Mouse (Mus musculus): ENCODE measurements around the gene Plbd2.

Plbd2 gene

DNA sequence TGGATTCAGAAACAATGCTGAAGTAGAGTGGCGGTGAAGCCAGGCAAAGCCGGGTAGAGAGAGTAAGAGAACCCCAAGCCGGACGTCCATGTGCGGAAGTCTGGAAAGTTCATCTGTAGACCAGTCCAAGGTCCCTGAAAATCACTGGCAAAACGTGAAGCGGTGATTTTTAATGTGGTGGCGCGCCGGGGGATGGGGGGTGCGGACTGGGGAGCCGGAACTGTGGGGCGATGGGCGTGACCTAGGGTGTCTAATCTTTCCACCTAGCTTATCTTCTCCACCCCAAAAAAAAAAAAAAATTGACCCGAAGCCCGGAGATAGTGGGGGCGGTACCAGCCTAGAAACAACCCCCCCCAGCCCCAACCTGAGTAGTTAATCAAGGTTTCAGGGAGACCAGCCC is 65.9 kb downstream of the Plbd2 start:
- DNase-seq (ENCODE audit: low spot score in 2 of 2) = no peak

DNA sequence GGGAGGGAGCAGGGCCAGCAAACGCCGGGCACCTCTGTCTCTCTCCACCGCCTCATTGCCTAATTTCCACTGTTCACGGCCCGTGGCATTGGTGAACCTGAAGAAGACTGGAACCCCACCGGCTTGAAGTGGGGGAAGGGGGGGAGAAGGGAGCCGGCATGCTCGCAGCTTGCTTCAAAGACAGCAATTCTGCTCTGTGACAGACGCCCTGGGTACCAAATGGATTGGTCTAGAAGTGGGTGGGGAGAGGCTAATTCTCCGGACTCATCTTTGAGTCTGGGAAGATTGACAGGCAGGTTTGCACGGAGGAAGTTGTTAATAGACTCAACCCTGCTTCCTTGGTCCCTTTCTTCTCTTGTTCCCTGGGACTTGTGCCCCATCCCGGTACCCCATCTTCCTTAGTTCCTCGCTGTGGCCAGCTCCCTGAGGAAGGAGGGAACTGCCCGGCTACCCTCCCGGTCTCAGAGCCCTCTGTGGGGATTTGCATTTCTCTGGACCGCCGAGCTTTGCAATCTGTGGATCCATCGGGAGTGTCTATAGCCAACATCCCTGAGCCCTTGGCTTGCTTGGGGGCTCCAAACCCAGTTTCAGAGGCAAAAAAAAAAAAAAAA is 66.4 kb downstream of the Plbd2 start:
- no peak for DNase-seq (ENCODE audit: low spot score in 2 of 2)

DNA sequence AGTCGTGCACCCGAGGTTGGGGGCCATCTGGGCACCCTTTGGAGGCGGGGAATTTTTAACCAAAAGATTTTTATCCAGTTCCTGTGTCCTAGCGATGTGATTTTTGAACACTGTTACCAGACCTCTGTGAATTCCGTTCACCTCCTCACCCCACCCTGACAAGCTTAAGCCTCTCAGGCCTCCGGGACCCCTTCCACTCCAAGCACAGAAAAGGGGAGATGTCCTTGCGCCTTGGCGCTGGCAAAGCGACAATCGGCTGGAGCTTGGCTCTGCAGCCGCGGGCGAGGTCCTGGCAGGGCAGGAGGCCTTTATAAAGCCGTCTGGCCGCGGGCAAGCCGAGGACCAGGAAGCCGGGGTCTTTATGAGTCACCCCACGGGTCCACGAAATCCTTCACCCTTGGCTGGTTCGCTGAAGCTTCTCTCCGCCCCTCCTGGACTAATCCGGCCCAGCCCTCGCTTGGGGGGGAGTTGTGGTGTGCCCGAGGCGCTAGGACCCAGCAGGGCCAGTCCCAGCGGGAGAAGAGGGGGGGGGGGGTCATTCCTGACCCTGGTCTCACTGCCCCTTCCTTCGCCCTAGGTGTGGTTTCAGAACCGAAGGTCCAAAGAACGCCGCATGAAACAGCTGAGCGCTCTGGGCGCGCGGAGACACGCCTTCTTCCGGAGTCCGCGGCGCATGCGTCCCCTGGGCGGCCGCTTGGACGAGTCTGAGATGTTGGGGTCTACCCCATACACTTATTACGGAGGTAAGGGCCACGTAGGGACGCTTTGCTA is 67.5 kb downstream of the Plbd2 start:
- no peak for DNase-seq (ENCODE audit: low spot score in 2 of 2)

DNA sequence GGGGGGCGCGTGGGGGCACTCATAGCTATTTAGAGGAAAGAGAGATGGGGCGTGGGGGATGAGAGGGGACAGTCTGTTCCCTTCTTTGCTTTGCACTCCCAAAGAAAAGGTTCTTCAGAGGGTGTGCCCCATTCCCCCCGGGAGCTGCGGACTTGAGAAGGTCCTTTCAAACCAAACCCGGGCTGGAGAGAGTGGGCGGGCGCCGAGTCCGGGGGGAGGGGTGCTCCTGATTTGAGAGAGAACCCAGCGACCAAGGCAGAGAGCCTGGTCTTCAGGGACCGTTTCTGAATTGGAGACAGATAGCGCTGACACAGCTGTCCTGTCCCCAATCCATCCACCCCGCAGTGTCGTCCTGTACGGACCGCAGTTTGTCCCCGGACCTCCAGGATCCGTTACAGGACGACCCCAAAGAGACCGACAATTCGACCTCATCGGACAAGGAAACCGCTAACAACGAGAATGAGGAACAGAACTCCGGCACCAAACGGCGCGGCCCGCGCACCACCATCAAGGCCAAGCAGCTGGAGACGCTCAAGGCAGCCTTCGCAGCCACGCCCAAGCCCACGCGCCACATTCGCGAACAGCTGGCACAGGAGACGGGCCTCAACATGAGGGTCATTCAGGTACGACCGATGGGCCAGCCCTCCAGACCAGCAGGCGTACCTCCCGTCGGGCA is 68.3 kb downstream of the Plbd2 start:
- DNase-seq (ENCODE audit: low spot score in 2 of 2) = no peak

DNA sequence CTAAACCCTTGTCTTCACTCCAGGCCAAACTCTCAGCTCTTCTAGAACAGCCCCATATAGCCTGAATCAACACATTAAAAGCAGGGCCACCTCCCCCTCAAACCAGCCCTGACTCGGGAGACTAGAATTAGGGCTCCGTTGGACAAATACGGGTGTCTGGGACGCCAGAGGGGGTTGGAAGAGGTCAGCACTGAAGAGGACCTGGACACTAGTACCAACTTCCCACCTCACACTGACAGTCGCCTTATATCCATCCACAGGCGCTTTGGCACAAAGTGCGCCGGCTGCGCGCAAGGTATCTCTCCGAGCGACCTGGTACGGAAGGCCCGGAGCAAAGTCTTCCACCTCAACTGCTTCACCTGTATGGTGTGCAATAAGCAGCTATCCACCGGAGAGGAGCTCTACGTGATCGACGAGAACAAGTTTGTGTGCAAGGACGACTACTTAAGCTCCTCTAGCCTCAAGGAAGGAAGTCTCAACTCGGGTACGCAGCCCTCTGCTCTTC is 69.1 kb downstream of the Plbd2 start:
- no peak for DNase-seq (ENCODE audit: low spot score in 2 of 2)
